ENCODE assay signal across 8 mouse cellular contexts in the genomic region with DNA sequence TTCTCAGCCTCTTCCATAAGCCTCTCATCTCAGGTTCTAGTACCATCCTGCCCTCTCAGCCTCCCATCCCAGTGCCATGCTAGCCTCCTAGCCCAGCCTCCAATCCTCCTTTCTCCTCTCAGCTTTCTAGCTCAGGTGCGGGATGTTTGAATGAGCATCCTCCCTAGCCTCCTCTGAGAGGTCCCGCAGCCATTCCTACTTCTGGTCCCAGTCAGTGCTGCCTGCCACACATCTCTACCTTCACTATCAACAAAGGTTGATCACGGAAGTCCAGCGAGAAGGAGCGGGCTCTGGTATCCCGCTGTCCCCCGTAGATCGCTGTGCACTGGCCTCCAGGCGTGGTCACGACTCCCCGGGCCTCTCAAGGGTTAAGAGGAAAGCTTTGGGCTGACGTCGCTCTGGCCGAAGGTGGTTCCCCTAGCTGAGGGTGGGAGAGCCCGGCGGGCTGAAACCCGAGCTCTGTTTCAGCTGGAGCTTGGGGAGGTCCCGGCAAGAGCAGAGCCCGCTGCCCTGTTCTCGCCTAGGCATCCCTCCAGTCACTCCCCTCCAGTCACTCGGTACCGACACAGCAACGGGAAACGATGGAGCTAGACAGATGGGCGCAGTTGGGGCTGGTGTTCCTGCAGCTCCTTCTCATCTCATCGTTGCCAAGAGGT. TPM values are rescaled to one million over a fixed set of nuclear protein-coding genes. Genes with fewer than 3 reads are reported as not detected.
DNase-seq lines count a peak whose midpoint lies in the region; ATAC-seq and TF ChIP-seq lines count a peak whose summit lies in the region.

TSS of gene Pamr1 (plus strand) at position 402 of the 656 bp plus-strand sequence.

- peak; percentile 78 for ATAC-seq in kidney, embryonic 14.5 days (ENCODE audit: low FRiP score, low TSS enrichment)
- ATAC-seq in liver, embryonic 15.5 days (ENCODE audit: insufficient read depth) = 0 out of 2 replicates have a peak, but pooled peaks have one; percentile 18

- 1% methylated on average over 26 of the region's 26 CpGs for WGBS in kidney, embryonic 14.5 days
- WGBS in liver, embryonic 15.5 days (ENCODE audit: insufficient replicate concordance) = 3% methylated on average over 26 of the region's 26 CpGs

- peak; percentile 24; the same call in 1 of the 2 replicates for TF ChIP-seq POLR2A in cortical plate, adult 2 months (IDR thresholded peaks at IDR 0.05; ENCODE audit: extremely low read depth, insufficient read depth, low read length)

- H3K4me3 ChIP-seq in cortical plate, adult 2 months (ENCODE audit: insufficient read depth, low read length) = peak within 1 kb of the TSS; percentile 78
- H3K4me3 ChIP-seq in kidney, embryonic 14.5 days (ENCODE audit: low read length) = peak within 1 kb of the TSS; percentile 36
- peak within 1 kb of the TSS; percentile 37 for H3K4me3 ChIP-seq in liver, embryonic 15.5 days (replicated peaks)

- no peaks in the 10 kb centered on the region for H3K36me3 ChIP-seq in kidney, embryonic 14.5 days (ENCODE audit: control insufficient read depth, insufficient read depth, low read length)
- H3K36me3 ChIP-seq in liver, embryonic 15.5 days (replicated peaks) = no peaks in the 10 kb centered on the region

- no peaks in the 10 kb centered on the region for H3K9me3 ChIP-seq in kidney, embryonic 14.5 days (ENCODE audit: control insufficient read depth, low read length)
- H3K9me3 ChIP-seq in liver, embryonic 15.5 days (replicated peaks) = no peaks in the 10 kb centered on the region

- DNase-seq in heart, adult 11 months = peak; percentile 89
- no peak for DNase-seq in heart, postnatal 25 days (ENCODE audit: low spot score)
- DNase-seq in gastrocnemius, postnatal 4 days (ENCODE audit: low spot score in 2 of 2) = peak; percentile 35 to 70
- peak; percentile 9 for DNase-seq in ovary, adult 18-20 months (ENCODE audit: low spot score)
- no peak for DNase-seq in adipocyte (ENCODE audit: low spot score)

- H3K27me3 ChIP-seq in kidney, embryonic 14.5 days (ENCODE audit: control insufficient read depth, insufficient read depth, low read length) = no peaks in the 10 kb centered on the region
- H3K27me3 ChIP-seq in liver, embryonic 15.5 days = peaks cover 21% of the 10 kb centered on the region

- H3K4me1 ChIP-seq in cortical plate, adult 2 months (ENCODE audit: control insufficient read depth, insufficient read depth, low read length) = no peaks in the 10 kb centered on the region
- peaks cover 17% of the 10 kb centered on the region; the same call in 1 of the 2 replicates for H3K4me1 ChIP-seq in kidney, embryonic 14.5 days (ENCODE audit: control insufficient read depth, insufficient read depth, low read length)
- no peaks in the 10 kb centered on the region for H3K4me1 ChIP-seq in liver, embryonic 15.5 days (replicated peaks)

- intact Hi-C loops in heart, postnatal 25 days (cut with DNase I) = no loop called here

- no peak within 1 kb of the TSS for H3K27ac ChIP-seq in cortical plate, adult 2 months (ENCODE audit: insufficient read depth, low read length)
- peak within 1 kb of the TSS; percentile 49; the same call in 1 of the 2 replicates for H3K27ac ChIP-seq in kidney, embryonic 14.5 days (ENCODE audit: low read depth, low read length)
- peak within 1 kb of the TSS; percentile 57; the same call in 1 of the 2 replicates for H3K27ac ChIP-seq in liver, embryonic 15.5 days (replicated peaks)

- H3K9ac ChIP-seq in kidney, embryonic 14.5 days (ENCODE audit: low read depth, low read length) = peak within 1 kb of the TSS; percentile 2; the same call in 1 of the 2 replicates
- no peak within 1 kb of the TSS for H3K9ac ChIP-seq in liver, embryonic 15.5 days

- peak within 1 kb of the TSS; percentile 51 for H3K4me2 ChIP-seq in kidney, embryonic 14.5 days (replicated peaks; ENCODE audit: low read depth, low read length)
- H3K4me2 ChIP-seq in liver, embryonic 15.5 days = peak within 1 kb of the TSS; percentile 53

- TF ChIP-seq CTCF in cortical plate, adult 2 months (IDR thresholded peaks at IDR 0.05; ENCODE audit: extremely low read depth, insufficient read depth, low read length) = no peak

RNA-seq across cellular contexts. Expression of gene Pamr1, which starts in this region (rescaled TPM):
- total RNA-seq in heart, postnatal 25 days (2021) = 1 to 10 TPM; 1.9 to 3.3 TPM
- 77.8 and 92.8 TPM in 2 replicates for polyA plus RNA-seq in cortical plate, adult 2 months (2012; rRNA removed)
- total RNA-seq in gastrocnemius, postnatal 4 days (2021) = 10 to 100 TPM; 58.4 to 62.8 TPM
- polyA plus RNA-seq in kidney, embryonic 14.5 days (2014; fragmentation: Nextera tagmentation; extraction: Ambion mirVana) = 12.8 and 23.9 TPM in 2 replicates
- 7.1 and 8.6 TPM in 2 replicates for polyA plus RNA-seq in liver, embryonic 15.5 days (2015; fragmentation: Nextera tagmentation; extraction: Ambion mirVana)

Comparison
In these comparisons a context has a peak if more than half of its experiments do, and no peak if none do; other contexts are left out.
1. RNA of gene Pamr1 (total RNA-seq): 58.4 to 62.8 TPM in gastrocnemius, postnatal 4 days; 1.9 to 3.3 TPM in heart, postnatal 25 days; every median in the first group is over 10 times any median in the second.
2. DNase-seq: peak in heart, adult 11 months (single experiment), gastrocnemius, postnatal 4 days (2 of 2) and ovary, adult 18-20 months (single experiment); none in heart, postnatal 25 days (single experiment) and adipocyte (single experiment).
3. Peak in every context shown above with its lines, with median percentiles within 50 percentile points of each other: H3K4me3 ChIP-seq.